Mouse (Mus musculus): ENCODE results near the gene Taf1c.

Gene Taf1c

DNA sequence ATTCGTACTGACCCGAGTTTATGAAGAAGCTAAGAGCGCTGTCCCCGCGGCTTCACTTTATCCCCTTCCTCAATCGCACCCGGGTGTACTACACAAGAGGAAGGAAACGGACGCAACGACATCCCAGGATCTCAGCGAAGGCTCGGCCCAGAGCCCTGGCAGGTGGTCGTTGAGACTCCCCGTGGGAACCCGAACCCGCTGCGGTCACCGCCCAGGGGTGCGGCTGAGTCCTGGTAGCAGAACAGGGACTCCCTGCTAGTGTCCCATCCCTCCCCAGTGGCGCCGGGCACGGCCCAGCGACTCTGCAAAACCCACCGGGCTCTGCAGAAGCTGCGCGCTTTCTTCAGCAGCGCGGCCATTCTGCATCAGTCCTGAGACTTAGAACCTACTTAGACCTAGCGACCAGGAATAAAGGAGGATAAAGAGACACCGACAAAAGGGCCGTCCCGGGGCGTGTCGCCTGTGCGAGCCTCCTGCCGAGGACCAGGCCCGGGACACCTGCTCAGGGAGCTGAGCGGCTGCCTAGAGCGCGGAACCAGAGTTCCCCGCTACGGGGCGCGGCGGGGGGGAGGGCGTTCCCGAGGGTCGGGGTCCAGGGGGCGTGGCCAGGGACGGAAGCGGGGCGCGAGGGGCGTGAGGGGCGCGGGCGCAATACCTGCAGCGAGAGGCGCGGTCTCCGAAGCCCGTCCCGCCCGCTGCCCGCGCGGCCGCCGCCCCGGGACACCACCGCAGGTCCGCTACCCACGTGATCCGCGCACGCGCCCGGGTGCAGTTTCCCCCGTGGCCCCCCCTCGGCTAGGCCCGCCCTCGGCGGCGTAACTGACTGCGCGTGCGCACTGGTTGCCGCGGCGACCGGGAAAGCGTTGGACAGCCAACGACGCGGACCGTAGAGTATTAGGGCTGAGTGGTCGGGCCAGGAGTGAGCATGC, 30.3 kb downstream of the Taf1c start, which contains the start of the genes Hsdl1 and Dnaaf1:
Gene Hsdl1, minus strand, starts transcription at position 747 of the 929 bp plus-strand sequence.
Gene Dnaaf1, plus strand, starts transcription at position 799 of the 929 bp plus-strand sequence.
- no peak for DNase-seq (ENCODE audit: extremely low read depth, low read depth, low spot score)

DNA sequence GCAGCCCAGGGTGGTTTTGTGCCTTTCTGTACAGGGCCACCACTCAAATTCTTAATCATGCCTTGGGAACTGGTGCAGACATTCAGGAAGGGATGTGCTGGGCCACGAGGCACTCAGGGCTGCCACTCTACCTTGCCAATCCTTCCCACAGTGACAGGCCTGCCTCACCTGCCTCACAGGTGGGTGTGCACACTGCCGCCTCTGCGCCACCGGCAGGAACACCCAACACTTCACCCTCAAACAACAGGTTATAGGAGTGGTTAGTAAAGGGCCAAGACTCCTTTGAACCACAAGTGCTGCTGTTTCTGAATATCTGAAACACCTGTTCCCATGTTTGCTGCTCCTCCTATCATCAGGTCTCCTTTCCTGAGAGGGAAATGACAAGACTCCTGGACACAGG, 32.6 kb downstream of the Taf1c start:
- DNase-seq (ENCODE audit: extremely low read depth, low read depth, low spot score): no peak

DNA sequence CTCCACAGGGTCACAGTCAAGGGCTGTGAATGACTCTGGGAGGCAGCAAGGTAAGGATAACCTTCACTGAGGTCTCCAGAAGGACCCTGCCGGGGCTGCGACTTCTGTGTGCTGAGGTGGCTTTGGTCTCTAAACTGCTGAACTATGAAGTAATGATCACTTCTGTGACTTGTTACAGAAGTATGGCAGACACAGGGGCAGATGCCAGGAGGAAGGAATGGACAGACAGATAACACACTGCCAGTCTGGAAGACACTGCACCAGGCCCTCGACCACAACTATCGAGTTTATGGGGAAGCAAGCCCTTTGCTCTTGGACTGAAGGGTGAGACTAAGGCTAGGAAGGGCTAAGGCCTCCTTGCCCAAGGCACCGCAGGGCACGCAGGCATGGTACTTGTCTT, 33.9 kb downstream of the Taf1c start:
- no peak for DNase-seq (ENCODE audit: extremely low read depth, low read depth, low spot score)

DNA sequence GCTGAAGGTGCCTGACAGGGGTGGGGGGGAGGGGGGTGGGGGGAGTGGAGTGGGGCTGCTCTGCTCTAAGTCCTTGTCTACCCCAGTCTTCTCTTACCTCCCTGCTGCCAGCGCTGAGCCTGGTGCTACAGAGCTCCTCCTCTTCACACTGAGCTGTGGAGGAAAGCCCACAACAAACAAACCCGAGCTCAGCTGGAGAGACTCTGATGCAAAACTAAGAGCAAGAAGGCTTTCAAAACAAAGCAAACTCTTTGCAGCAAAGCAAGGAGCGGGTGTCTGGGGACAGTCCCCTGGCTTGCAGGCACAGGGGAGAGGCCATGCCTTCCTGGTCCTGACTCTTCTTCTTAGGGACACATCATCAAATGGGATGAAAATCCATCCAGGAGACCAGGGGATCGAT, 35.1 kb downstream of the Taf1c start:
- no peak for DNase-seq (ENCODE audit: extremely low read depth, low read depth, low spot score)

DNA sequence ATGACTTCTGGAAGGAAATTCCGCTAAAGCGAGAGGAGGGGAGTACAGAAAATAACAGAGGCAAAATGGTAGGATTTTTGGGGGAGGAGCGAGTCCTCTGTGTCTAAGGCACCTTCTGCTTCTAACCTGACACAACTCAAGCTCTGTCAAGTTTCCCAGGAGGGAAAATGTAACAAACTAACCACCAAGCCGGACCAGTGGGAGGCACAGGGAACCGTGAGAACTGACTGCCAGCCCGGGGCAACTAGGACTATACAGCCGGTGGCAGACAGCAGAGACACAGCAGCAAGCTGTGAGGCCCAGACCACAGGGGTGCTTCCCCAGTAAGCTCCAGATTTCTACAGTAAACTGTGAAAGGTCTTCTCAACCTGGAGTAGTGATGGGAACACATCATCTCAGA, 36.1 kb downstream of the Taf1c start:
- DNase-seq (ENCODE audit: extremely low read depth, low read depth, low spot score): no peak

DNA sequence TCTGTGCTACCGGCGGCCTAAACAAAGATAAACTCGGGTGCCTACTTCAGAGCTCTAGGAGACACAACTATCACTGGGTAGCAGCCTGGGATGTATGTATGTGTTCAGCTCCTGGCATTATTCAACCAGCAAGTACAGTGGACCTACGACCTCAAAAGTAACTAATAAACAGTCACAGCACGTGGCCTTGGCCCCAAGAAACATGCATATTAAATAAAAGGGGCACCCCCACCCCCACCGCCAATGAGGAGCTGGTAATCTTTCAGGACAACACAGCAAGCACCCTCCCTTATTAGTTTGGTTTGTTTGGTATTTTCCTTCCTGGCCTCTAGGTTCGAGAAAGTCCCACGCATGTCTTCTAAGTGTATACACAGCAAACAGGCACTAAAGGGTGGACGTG, 36.8 kb downstream of the Taf1c start:
- DNase-seq (ENCODE audit: extremely low read depth, low read depth, low spot score): no peak

DNA sequence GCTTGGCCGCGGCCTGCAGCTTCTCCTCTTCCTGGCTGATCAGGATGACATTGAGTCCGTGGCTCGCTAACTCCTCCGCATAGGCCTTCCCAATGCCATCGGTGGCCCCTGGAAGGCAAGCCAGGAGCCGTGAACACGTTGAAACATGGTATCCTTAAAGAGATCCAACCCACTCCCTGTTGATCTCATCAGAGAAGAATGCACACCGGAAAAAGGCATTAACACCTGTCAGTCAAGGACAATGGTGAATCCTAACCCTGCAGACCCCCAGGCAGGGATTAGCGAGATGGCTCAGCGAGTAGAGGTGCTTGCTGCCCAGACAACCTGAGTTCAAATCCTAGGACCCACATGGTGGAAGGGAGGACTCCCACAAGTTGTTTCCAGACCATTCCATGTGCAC, 38.7 kb downstream of the Taf1c start:
- DNase-seq (ENCODE audit: extremely low read depth, low read depth, low spot score): no peak

DNA sequence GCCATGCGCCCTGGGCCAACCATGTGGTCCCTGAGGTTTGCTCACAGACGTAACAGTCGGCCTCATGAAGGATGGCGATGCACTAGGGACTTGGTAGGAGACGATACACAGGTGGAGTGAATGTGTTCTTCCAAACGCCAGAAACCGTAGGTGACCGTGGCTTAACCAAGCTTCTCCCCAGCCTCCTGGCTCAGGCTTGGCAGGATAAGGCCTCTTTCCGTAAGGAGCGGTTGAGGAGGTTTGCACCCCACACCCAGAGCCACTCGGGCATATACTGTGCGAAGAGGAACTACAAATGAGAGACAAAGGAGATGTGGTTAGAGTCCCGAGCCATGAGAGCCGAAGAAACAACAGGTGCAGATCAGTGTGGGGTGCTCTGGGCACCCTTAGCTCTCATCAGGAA, 41.2 kb downstream of the Taf1c start:
- no peak for DNase-seq (ENCODE audit: extremely low read depth, low read depth, low spot score)

DNA sequence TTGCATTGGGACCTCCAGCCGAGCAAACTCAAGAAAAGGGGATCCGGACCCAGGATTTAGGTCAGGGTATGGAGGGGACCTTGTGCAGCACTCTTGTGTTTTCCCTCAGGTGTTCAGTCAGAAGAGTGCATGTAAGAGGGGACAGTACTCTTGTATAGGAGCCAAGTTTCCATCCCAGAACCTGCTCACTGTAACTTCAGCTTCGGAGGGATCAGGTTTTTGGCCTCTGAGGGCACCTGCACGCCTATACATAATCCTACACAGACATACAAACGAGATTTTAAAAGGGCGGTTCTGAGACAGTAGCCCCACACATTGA, 45.7 kb downstream of the Taf1c start:
- no peak for DNase-seq (ENCODE audit: extremely low read depth, low read depth, low spot score)

DNA sequence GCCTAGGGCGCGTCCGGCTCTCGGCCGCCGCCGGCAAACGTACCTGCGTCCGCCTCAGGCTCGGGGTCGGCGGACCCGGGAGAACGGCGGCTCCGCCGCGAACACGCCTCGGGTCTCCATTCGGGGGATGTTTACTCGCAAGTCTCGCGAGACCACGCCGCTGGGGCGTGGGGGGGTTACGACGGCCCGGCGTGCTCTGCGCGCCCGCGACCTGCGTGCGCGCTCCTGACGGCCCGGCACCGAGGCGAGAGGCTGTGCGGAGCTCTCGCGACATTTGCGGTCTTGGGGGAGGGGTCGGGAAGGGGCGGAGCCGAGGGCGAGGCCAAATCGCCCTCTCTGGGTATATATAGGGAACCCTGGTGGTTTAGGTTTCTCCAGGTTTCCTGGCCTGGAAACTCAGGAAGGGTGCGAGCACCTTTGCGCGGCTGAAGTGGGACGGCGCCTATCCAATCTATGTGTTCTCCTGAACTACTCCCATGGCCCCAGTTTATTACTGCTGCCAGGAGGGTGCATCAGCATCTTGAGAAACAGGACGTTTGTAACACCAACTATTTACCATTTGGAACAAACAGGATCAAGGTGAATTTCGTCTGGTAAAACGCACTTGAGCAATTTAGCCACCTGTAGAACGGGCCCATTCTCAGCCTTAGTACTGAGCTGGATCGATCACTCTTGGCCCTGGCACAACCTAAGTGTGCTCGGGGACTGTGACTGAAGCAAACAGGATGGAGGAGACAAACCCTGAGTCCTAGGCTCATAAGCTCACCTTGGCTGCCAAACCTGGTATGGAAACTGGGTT, 46.2 kb downstream of the Taf1c start, which contains the start of gene Mbtps1:
Gene Mbtps1, minus strand, starts transcription at position 133 of the 799 bp plus-strand sequence.
- no peak for DNase-seq (ENCODE audit: extremely low read depth, low read depth, low spot score)

DNA sequence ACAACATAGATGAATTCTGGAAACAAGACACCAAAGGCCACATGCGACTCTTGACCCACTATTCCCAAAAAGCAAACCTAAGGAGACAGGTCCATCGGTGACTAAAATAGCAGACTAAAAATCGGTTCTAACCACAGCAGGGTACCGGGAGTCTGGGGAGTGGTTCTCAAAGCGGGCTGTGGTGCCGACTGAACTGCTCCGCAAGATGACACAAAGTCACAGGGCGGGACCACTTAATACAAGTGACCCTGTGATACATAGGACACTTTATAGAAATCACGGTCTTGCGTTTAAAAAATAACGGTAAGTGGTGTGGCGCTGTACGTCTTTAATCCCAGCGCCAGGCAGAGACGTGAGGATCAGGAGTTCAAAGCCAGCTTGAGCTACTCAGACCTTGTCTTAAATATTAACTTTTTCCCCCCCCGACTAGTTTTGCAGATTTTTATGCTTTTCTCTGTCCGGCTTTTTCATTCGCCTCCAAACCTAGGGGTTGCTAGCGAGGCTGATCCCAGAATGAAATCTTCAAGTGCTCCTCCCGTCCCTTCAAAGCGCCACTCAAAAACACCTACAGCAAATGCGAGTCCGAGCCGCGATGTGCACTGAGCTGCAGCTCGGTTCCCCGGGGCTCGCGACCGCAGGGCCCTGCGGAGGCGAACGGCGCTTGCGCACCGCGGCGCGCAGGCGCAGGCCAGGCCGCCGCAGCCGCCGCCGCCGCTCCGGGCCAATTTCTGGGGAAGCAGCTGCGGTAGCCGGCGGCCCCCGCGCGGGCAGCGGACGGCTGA, 47.0 kb downstream of the Taf1c start:
- DNase-seq (ENCODE audit: extremely low read depth, low read depth, low spot score): no peak

DNA sequence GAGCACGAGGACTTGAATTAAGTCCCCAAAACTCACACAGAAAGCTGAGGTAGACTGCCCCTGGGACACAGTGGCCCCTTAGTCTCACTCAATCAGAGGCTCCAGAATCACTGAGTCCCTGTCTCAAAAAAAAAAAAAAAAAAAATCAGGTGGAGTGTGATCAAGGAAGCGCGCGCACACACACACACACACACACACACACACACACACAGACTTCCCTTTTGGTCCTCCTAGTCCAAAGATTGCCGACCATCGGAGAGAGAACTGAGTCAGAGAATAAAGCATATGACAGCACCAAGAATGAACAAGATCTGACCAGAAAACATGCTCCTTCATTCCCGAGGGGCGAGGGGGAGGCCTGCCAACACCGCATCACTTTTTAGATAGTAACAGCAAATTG, 47.9 kb downstream of the Taf1c start:
- no peak for DNase-seq (ENCODE audit: extremely low read depth, low read depth, low spot score)

DNA sequence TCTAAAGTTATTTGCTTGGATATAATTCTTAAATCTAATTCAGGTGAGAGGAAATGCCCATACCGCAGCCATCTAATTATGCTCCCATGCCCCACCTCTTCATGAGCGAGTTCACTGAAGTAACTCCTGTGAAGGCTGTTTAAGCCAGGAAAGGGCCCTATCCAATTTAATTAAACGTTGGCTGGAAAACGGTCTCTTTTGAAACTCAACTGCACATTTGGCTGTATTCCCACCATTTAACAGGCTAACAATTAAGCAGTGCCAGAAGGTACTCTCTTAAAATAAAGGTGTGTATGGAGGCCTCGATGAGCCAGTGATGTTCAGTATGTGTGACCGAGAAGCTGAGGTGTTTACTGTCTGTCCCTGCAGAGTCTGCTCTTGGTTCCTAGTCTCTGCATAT, 49.2 kb downstream of the Taf1c start:
- DNase-seq (ENCODE audit: extremely low read depth, low read depth, low spot score): peak; percentile 52

DNA sequence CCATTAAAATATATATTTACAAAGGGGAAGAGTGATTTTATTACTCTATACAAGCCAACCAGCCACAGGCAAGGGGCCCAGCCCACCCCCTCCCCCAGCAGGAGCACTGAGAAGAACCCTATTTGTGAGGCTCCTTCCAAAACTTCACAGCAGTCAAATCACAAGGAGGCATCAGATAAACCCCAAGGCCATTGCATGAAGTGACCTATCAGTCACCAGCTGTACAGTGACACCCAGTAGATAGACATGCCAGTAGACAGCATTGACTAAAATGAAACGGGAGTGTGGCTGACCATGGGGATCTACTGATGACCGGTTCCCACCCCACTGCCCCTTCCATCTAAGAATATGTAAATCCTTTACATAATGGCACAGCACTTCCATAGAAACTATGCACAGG, 52.1 kb downstream of the Taf1c start:
- no peak for DNase-seq (ENCODE audit: extremely low read depth, low read depth, low spot score)

DNA sequence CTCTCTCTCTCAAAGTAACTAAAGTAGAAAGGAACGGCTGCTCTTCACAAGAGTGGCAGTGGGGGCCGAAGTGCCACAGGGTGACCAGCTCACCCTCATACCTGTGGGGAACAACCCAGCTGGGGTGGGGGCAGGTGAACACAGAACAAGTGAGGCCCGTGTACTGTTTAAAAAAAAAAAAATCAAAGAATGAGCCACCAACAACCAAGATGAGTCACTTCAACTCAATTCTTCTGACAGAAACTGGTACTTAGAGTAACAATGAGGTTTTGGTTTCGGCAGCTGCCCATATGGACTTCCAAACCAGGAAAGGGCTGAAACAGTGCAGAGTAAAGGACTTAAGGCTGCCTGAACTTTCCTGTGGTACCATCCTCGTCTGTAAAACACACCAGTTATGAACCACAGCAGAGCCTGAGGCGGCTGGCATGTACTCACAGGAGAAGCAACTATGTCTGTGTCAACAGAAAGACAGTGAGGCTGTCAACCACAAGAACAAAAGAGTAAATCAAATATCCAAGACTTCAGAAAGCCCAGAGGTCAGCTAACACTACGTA, 56.4 kb downstream of the Taf1c start:
- peak; percentile 66 for DNase-seq (ENCODE audit: extremely low read depth, low read depth, low spot score)

Data from fat pad, adult 2 months (tissue).